Mouse (Mus musculus): ENCODE measurements around the gene Hhat. TPM values are rescaled to one million over a fixed set of nuclear protein-coding genes. Genes with fewer than 3 reads are reported as not detected.
A peak's percentile ranks its signal among the peaks of the same experiment; 100 is the strongest.

Hhat gene
- total RNA-seq (2021) (1 to 10 TPM; 1.6 to 2.1 TPM), polyA plus RNA-seq (2012; rRNA removed) (2.8 and 3.5 TPM in 2 replicates)
- long read RNA-seq, partial matches to known transcripts: 0 of 1 reads
- long read RNA-seq, other reads (novel, unspliced or antisense): 1 of 1 reads

GRCm38 (mm10) chr1:192770495-192771331, at the start of gene Hhat:
Hhat (minus strand) TSS chr1:192771223.
- H3K4me1 ChIP-seq (ENCODE audit: control insufficient read depth, insufficient read depth, low read length): peaks cover 2% of the 10 kb centered on the region
- peak within 1 kb of the TSS; percentile 67 for H3K4me3 ChIP-seq
- 1% methylated on average over 70 of the region's 70 CpGs for WGBS
- peak within 1 kb of the TSS; percentile 91 for H3K27ac ChIP-seq
- intact Hi-C loops (cut with DNase I): no loop called here
- H3K36me3 ChIP-seq (ENCODE audit: control insufficient read depth, insufficient read depth, low read length): no peaks in the 10 kb centered on the region
- peak within 1 kb of the TSS; percentile 98 for H3K9ac ChIP-seq (ENCODE audit: low read depth, low read length)
- no peaks in the 10 kb centered on the region for H3K79me2 ChIP-seq (replicated peaks; ENCODE audit: control insufficient read depth, insufficient read depth, low read length)
- peak; percentile 83 to 87 for DNase-seq
- H3K27me3 ChIP-seq (ENCODE audit: control insufficient read depth, insufficient read depth, low read length): no peaks in the 10 kb centered on the region
- TF ChIP-seq CTCF (IDR thresholded peaks at IDR 0.05) (peak; percentile 34), POLR2A (IDR thresholded peaks at IDR 0.05; ENCODE audit: insufficient read depth, low read depth, low read length) (peak; percentile 77), EP300 (IDR thresholded peaks at IDR 0.05; ENCODE audit: insufficient read depth, low read depth, low read length) (peak; percentile 83; the same call in 1 of the 2 replicates)

- no peaks in the 10 kb centered on the region for H3K36me3 ChIP-seq (ENCODE audit: control insufficient read depth, insufficient read depth, low read length)
- no peak overlapping the region for H3K27ac ChIP-seq
- intact Hi-C loops (cut with DNase I): no loop called here
- no peaks in the 10 kb centered on the region for H3K27me3 ChIP-seq (ENCODE audit: control insufficient read depth, insufficient read depth, low read length)
- DNase-seq: peak in 1 of 2 experiments; percentile 41
- peaks cover 2% of the 10 kb centered on the region for H3K4me1 ChIP-seq (ENCODE audit: control insufficient read depth, insufficient read depth, low read length)
- H3K9ac ChIP-seq (ENCODE audit: low read depth, low read length): no peak overlapping the region
- TF ChIP-seq EP300 (IDR thresholded peaks at IDR 0.05; ENCODE audit: insufficient read depth, low read depth, low read length) (no peak), CTCF (IDR thresholded peaks at IDR 0.05) (no peak), POLR2A (IDR thresholded peaks at IDR 0.05; ENCODE audit: insufficient read depth, low read depth, low read length) (no peak)
- H3K79me2 ChIP-seq (replicated peaks; ENCODE audit: control insufficient read depth, insufficient read depth, low read length): no peaks in the 10 kb centered on the region
- H3K4me3 ChIP-seq: no peak overlapping the region
- WGBS: 73% methylated on average over 5 of the region's 5 CpGs
Observed at GRCm38 (mm10) chr1:192818334-192818733, 47.3 kb upstream of the Hhat start.

GRCm38 (mm10) chr1:192815789-192816188, 44.8 kb upstream of the Hhat start:
- 57% methylated on average over 2 of the region's 2 CpGs for WGBS
- Histone ChIP-seq H3K27me3 (ENCODE audit: control insufficient read depth, insufficient read depth, low read length) (no peaks in the 10 kb centered on the region), H3K4me1 (ENCODE audit: control insufficient read depth, insufficient read depth, low read length) (peaks cover 2% of the 10 kb centered on the region; the same call in 1 of the 2 replicates), H3K79me2 (replicated peaks; ENCODE audit: control insufficient read depth, insufficient read depth, low read length) (no peaks in the 10 kb centered on the region), H3K4me3 (no peak overlapping the region), H3K36me3 (ENCODE audit: control insufficient read depth, insufficient read depth, low read length) (no peaks in the 10 kb centered on the region), H3K9ac (ENCODE audit: low read depth, low read length) (no peak overlapping the region), H3K27ac (no peak overlapping the region)
- TF ChIP-seq EP300 (IDR thresholded peaks at IDR 0.05; ENCODE audit: insufficient read depth, low read depth, low read length) (no peak), CTCF (IDR thresholded peaks at IDR 0.05) (no peak), POLR2A (IDR thresholded peaks at IDR 0.05; ENCODE audit: insufficient read depth, low read depth, low read length) (no peak)
- intact Hi-C loops (cut with DNase I): no loop called here
- DNase-seq: no peak

- 73% methylated on average over 3 of the region's 3 CpGs for WGBS
- intact Hi-C loops (cut with DNase I): no loop called here
- no peak overlapping the region for H3K9ac ChIP-seq (ENCODE audit: low read depth, low read length)
- no peaks in the 10 kb centered on the region for H3K36me3 ChIP-seq (ENCODE audit: control insufficient read depth, insufficient read depth, low read length)
- H3K4me3 ChIP-seq: no peak overlapping the region
- H3K79me2 ChIP-seq (replicated peaks; ENCODE audit: control insufficient read depth, insufficient read depth, low read length): no peaks in the 10 kb centered on the region
- no peak for TF ChIP-seq EP300 (IDR thresholded peaks at IDR 0.05; ENCODE audit: insufficient read depth, low read depth, low read length)
- TF ChIP-seq CTCF (IDR thresholded peaks at IDR 0.05): no peak
- TF ChIP-seq POLR2A (IDR thresholded peaks at IDR 0.05; ENCODE audit: insufficient read depth, low read depth, low read length): no peak
- DNase-seq: no peak
- no peak overlapping the region for H3K27ac ChIP-seq
- H3K27me3 ChIP-seq (ENCODE audit: control insufficient read depth, insufficient read depth, low read length): no peaks in the 10 kb centered on the region
- H3K4me1 ChIP-seq (ENCODE audit: control insufficient read depth, insufficient read depth, low read length): peaks cover 2% of the 10 kb centered on the region; the same call in 1 of the 2 replicates
Observed at GRCm38 (mm10) chr1:192814700-192815099, 43.7 kb upstream of the Hhat start.

- Histone ChIP-seq H3K79me2 (replicated peaks; ENCODE audit: control insufficient read depth, insufficient read depth, low read length) (no peaks in the 10 kb centered on the region), H3K4me1 (ENCODE audit: control insufficient read depth, insufficient read depth, low read length) (peaks cover 2% of the 10 kb centered on the region; the same call in 1 of the 2 replicates), H3K27me3 (ENCODE audit: control insufficient read depth, insufficient read depth, low read length) (no peaks in the 10 kb centered on the region), H3K9ac (ENCODE audit: low read depth, low read length) (no peak overlapping the region), H3K27ac (no peak overlapping the region), H3K4me3 (no peak overlapping the region), H3K36me3 (ENCODE audit: control insufficient read depth, insufficient read depth, low read length) (no peaks in the 10 kb centered on the region)
- intact Hi-C loops (cut with DNase I): no loop called here
- WGBS: 80% methylated on average over 9 of the region's 9 CpGs
- TF ChIP-seq CTCF (IDR thresholded peaks at IDR 0.05) (no peak), EP300 (IDR thresholded peaks at IDR 0.05; ENCODE audit: insufficient read depth, low read depth, low read length) (no peak), POLR2A (IDR thresholded peaks at IDR 0.05; ENCODE audit: insufficient read depth, low read depth, low read length) (no peak)
- no peak for DNase-seq
Observed at GRCm38 (mm10) chr1:192812758-192813157, 41.7 kb upstream of the Hhat start.

GRCm38 (mm10) chr1:192812290-192812689, 41.3 kb upstream of the Hhat start:
- no peak overlapping the region for H3K4me3 ChIP-seq
- no peaks in the 10 kb centered on the region for H3K27me3 ChIP-seq (ENCODE audit: control insufficient read depth, insufficient read depth, low read length)
- H3K4me1 ChIP-seq (ENCODE audit: control insufficient read depth, insufficient read depth, low read length): peaks cover 2% of the 10 kb centered on the region; the same call in 1 of the 2 replicates
- H3K27ac ChIP-seq: no peak overlapping the region
- H3K36me3 ChIP-seq (ENCODE audit: control insufficient read depth, insufficient read depth, low read length): no peaks in the 10 kb centered on the region
- 55% methylated on average over 5 of the region's 5 CpGs for WGBS
- intact Hi-C loops (cut with DNase I): no loop called here
- no peak overlapping the region for H3K9ac ChIP-seq (ENCODE audit: low read depth, low read length)
- no peaks in the 10 kb centered on the region for H3K79me2 ChIP-seq (replicated peaks; ENCODE audit: control insufficient read depth, insufficient read depth, low read length)
- TF ChIP-seq POLR2A (IDR thresholded peaks at IDR 0.05; ENCODE audit: insufficient read depth, low read depth, low read length): no peak
- TF ChIP-seq CTCF (IDR thresholded peaks at IDR 0.05): no peak
- TF ChIP-seq EP300 (IDR thresholded peaks at IDR 0.05; ENCODE audit: insufficient read depth, low read depth, low read length): no peak
- DNase-seq: no peak
